Mouse (Mus musculus) stomach, postnatal 0 days (tissue): ENCODE measurements at regions not wholly inside any gene's neighbourhood (a gene's known extent, or its start where the extent isn't known, plus 50 kb on each side); places are given as distances from the start of the nearest gene placed in this dataset.

ENCODE experiments used
- CTCF ChIP-seq: IDR thresholded peaks from 2 replicates; pipeline ENCODE4 v1.5.1; 2016; ENCODE audit warnings: antibody characterized with exemption, low read depth, mild to moderate bottlenecking, moderate library complexity
- EP300 ChIP-seq: optimal IDR thresholded peaks from 2 replicates; pipeline ENCODE3; 2016; ENCODE audit warnings: antibody characterized with exemption

GRCm38 (mm10) chr13:25957451-25958152, 687.3 kb upstream of the Nrsn1 start:
- TF ChIP-seq CTCF (no peak), EP300 (no peak)
